Mouse (Mus musculus) megakaryocyte, embryonic 14.5 days (primary cell): ENCODE measurements around the gene Cryz.

Experiments used
- FLI1 ChIP-seq: IDR thresholded peaks from 2 replicates; pipeline ENCODE4 v1.6.1; 2012; ENCODE audit warnings: low read length, inconsistent platforms, mixed read lengths
- GATA1 ChIP-seq: IDR thresholded peaks from 3 replicates; pipeline ENCODE4 v1.6.1; 2012; ENCODE audit warnings: mixed read lengths, low read length, inconsistent platforms, borderline replicate concordance

- TF ChIP-seq GATA1 (no peak), FLI1 (no peak)
Observed at GRCm38 (mm10) chr3:154604871-154605270, 8.4 kb downstream of the Cryz start.
